Mouse (Mus musculus): ENCODE measurements around the gene Cenpw. TPM values are rescaled to one million over a fixed set of nuclear protein-coding genes. Genes with fewer than 3 reads are reported as not detected.

The Cenpw gene
- polyA plus RNA-seq (2012; rRNA removed) = 0.33 and 0.51 TPM in 2 replicates

- Histone ChIP-seq H3K4me1 (ENCODE audit: control insufficient read depth, insufficient read depth, low read length) (no peaks in the 10 kb centered on the region), H3K4me3 (replicated peaks; ENCODE audit: extremely low read depth, low read depth, low read length) (peak within 1 kb of the TSS; percentile 70)
- TF ChIP-seq POLR2A (IDR thresholded peaks at IDR 0.05; ENCODE audit: borderline replicate concordance, extremely low read depth, low read depth, low read length) = no peak
- no peak for TF ChIP-seq CTCF (IDR thresholded peaks at IDR 0.05; ENCODE audit: insufficient read depth, low read length)
- peak; percentile 73 for DNase-seq
- 1% methylated on average over 55 of the region's 55 CpGs for WGBS
Measured at GRCm38 (mm10) chr10:30199916-30200826, at the start of gene Cenpw. Cenpw (minus strand) TSS chr10:30200560.

- no peak for DNase-seq
- TF ChIP-seq POLR2A (IDR thresholded peaks at IDR 0.05; ENCODE audit: borderline replicate concordance, extremely low read depth, low read depth, low read length) = no peak
- no peak for TF ChIP-seq CTCF (IDR thresholded peaks at IDR 0.05; ENCODE audit: insufficient read depth, low read length)
- Histone ChIP-seq H3K4me3 (replicated peaks; ENCODE audit: extremely low read depth, low read depth, low read length) (no peak overlapping the region), H3K4me1 (ENCODE audit: control insufficient read depth, insufficient read depth, low read length) (no peaks in the 10 kb centered on the region)
- 45% methylated on average over 3 of the region's 3 CpGs for WGBS
Measured at GRCm38 (mm10) chr10:30249654-30250053, 49.3 kb upstream of the Cenpw start.

GRCm38 (mm10) chr10:30199501-30199900 is 859 bp downstream of the Cenpw start:
- no peak for TF ChIP-seq CTCF (IDR thresholded peaks at IDR 0.05; ENCODE audit: insufficient read depth, low read length)
- Histone ChIP-seq H3K4me3 (replicated peaks; ENCODE audit: extremely low read depth, low read depth, low read length) (no peak overlapping the region), H3K4me1 (ENCODE audit: control insufficient read depth, insufficient read depth, low read length) (no peaks in the 10 kb centered on the region)
- 53% methylated on average over 5 of the region's 5 CpGs for WGBS
- no peak for DNase-seq

GRCm38 (mm10) chr10:30167700-30168099 is 32.7 kb downstream of the Cenpw start:
- H3K4me1 ChIP-seq (ENCODE audit: control insufficient read depth, insufficient read depth, low read length) = no peaks in the 10 kb centered on the region
- WGBS = 74% methylated on average over 4 of the region's 4 CpGs
- DNase-seq = no peak
- no peak overlapping the region for H3K4me3 ChIP-seq (replicated peaks; ENCODE audit: extremely low read depth, low read depth, low read length)
- TF ChIP-seq CTCF (IDR thresholded peaks at IDR 0.05; ENCODE audit: insufficient read depth, low read length) = no peak
- no peak for TF ChIP-seq POLR2A (IDR thresholded peaks at IDR 0.05; ENCODE audit: borderline replicate concordance, extremely low read depth, low read depth, low read length)

Measured in lung, adult 2 months (tissue).